Mouse (Mus musculus): ENCODE data around the gene Acpp. TPM values are rescaled to one million over a fixed set of nuclear protein-coding genes. Genes with fewer than 3 reads are reported as not detected.
A peak's percentile ranks its signal among the peaks of the same experiment; 100 is the strongest.

Acpp gene
- polyA plus RNA-seq, 1 experiment from 2014 or later = 1.2 TPM

- WGBS = 75% methylated on average over 4 of the region's 4 CpGs
These were observed 33.2 kb downstream of the Acpp start for GRCm38 (mm10) chr9:104304376-104304775.

GRCm38 (mm10) chr9:104300569-104300968 is 37.0 kb downstream of the Acpp start:
- Histone ChIP-seq H3K36me3 (no peaks in the 10 kb centered on the region), H3K4me2 (no peak overlapping the region), H3K4me3 (replicated peaks) (no peak overlapping the region), H3K27ac (no peak overlapping the region), H3K27me3 (no peaks in the 10 kb centered on the region), H3K9ac (replicated peaks) (no peak overlapping the region), H3K4me1 (replicated peaks) (no peaks in the 10 kb centered on the region), H3K9me3 (no peaks in the 10 kb centered on the region)
- ATAC-seq (ENCODE audit: insufficient number of reproducible peaks, insufficient read depth, low FRiP score, low TSS enrichment, low read depth) = no peak
- 87% methylated on average over 12 of the region's 12 CpGs for WGBS

More at GRCm38 (mm10) chr9:104304376-104304775, 33.2 kb downstream of the Acpp start:
- Histone ChIP-seq H3K36me3 (no peaks in the 10 kb centered on the region), H3K9me3 (no peaks in the 10 kb centered on the region), H3K4me3 (replicated peaks) (no peak overlapping the region), H3K27me3 (no peaks in the 10 kb centered on the region), H3K4me1 (replicated peaks) (no peaks in the 10 kb centered on the region), H3K9ac (replicated peaks) (no peak overlapping the region), H3K4me2 (no peak overlapping the region), H3K27ac (no peak overlapping the region)
- no peak for ATAC-seq (ENCODE audit: insufficient number of reproducible peaks, insufficient read depth, low FRiP score, low TSS enrichment, low read depth)

GRCm38 (mm10) chr9:104297041-104297440 is 40.5 kb downstream of the Acpp start:
- Histone ChIP-seq H3K36me3 (no peaks in the 10 kb centered on the region), H3K4me3 (replicated peaks) (no peak overlapping the region), H3K27me3 (no peaks in the 10 kb centered on the region), H3K9me3 (no peaks in the 10 kb centered on the region), H3K4me1 (replicated peaks) (no peaks in the 10 kb centered on the region), H3K9ac (replicated peaks) (no peak overlapping the region), H3K27ac (no peak overlapping the region), H3K4me2 (no peak overlapping the region)
- WGBS = 77% methylated on average over 3 of the region's 3 CpGs
- no peak for ATAC-seq (ENCODE audit: insufficient number of reproducible peaks, insufficient read depth, low FRiP score, low TSS enrichment, low read depth)

GRCm38 (mm10) chr9:104284934-104285333 is 52.6 kb downstream of the Acpp start:
- H3K9me3 ChIP-seq = no peaks in the 10 kb centered on the region
- no peaks in the 10 kb centered on the region for H3K36me3 ChIP-seq
- no peak overlapping the region for H3K9ac ChIP-seq (replicated peaks)
- H3K27ac ChIP-seq = no peak overlapping the region
- no peak for ATAC-seq (ENCODE audit: insufficient number of reproducible peaks, insufficient read depth, low FRiP score, low TSS enrichment, low read depth)
- H3K27me3 ChIP-seq = no peaks in the 10 kb centered on the region
- 70% methylated on average over 6 of the region's 6 CpGs for WGBS
- no peak overlapping the region for H3K4me3 ChIP-seq (replicated peaks)
- H3K4me2 ChIP-seq = no peak overlapping the region
- no peaks in the 10 kb centered on the region for H3K4me1 ChIP-seq (replicated peaks)

- no peak for ATAC-seq (ENCODE audit: insufficient number of reproducible peaks, insufficient read depth, low FRiP score, low TSS enrichment, low read depth)
- WGBS = 44% methylated on average over 8 of the region's 8 CpGs
- no peak overlapping the region for H3K9ac ChIP-seq (replicated peaks)
- H3K4me2 ChIP-seq = no peak overlapping the region
- H3K4me3 ChIP-seq (replicated peaks) = no peak overlapping the region
- no peaks in the 10 kb centered on the region for H3K27me3 ChIP-seq
- H3K36me3 ChIP-seq = no peaks in the 10 kb centered on the region
- no peak overlapping the region for H3K27ac ChIP-seq
- H3K4me1 ChIP-seq (replicated peaks) = no peaks in the 10 kb centered on the region
- H3K9me3 ChIP-seq = no peaks in the 10 kb centered on the region
These were observed 55.0 kb downstream of the Acpp start for GRCm38 (mm10) chr9:104282536-104282935.

- Histone ChIP-seq H3K27me3 (no peaks in the 10 kb centered on the region), H3K9me3 (no peaks in the 10 kb centered on the region), H3K4me1 (replicated peaks) (no peaks in the 10 kb centered on the region), H3K27ac (no peak overlapping the region), H3K36me3 (no peaks in the 10 kb centered on the region), H3K4me3 (replicated peaks) (no peak overlapping the region), H3K9ac (replicated peaks) (no peak overlapping the region), H3K4me2 (no peak overlapping the region)
- 77% methylated on average over 5 of the region's 5 CpGs for WGBS
- no peak for ATAC-seq (ENCODE audit: insufficient number of reproducible peaks, insufficient read depth, low FRiP score, low TSS enrichment, low read depth)
These were observed 55.8 kb downstream of the Acpp start for GRCm38 (mm10) chr9:104281737-104282136.

- no peaks in the 10 kb centered on the region for H3K9me3 ChIP-seq
- ATAC-seq (ENCODE audit: insufficient number of reproducible peaks, insufficient read depth, low FRiP score, low TSS enrichment, low read depth) = no peak
- H3K27ac ChIP-seq = no peak overlapping the region
- no peak overlapping the region for H3K4me2 ChIP-seq
- no peak overlapping the region for H3K4me3 ChIP-seq (replicated peaks)
- H3K9ac ChIP-seq (replicated peaks) = no peak overlapping the region
- H3K36me3 ChIP-seq = no peaks in the 10 kb centered on the region
- 79% methylated on average over 8 of the region's 8 CpGs for WGBS
- no peaks in the 10 kb centered on the region for H3K4me1 ChIP-seq (replicated peaks)
- no peaks in the 10 kb centered on the region for H3K27me3 ChIP-seq
These were observed 56.6 kb downstream of the Acpp start for GRCm38 (mm10) chr9:104280725-104281495.

GRCm38 (mm10) chr9:104277528-104278162 is 59.9 kb downstream of the Acpp start:
- H3K27ac ChIP-seq = no peak overlapping the region
- no peaks in the 10 kb centered on the region for H3K9me3 ChIP-seq
- peak; percentile 52; the same call in 1 of the 2 replicates for ATAC-seq (ENCODE audit: insufficient number of reproducible peaks, insufficient read depth, low FRiP score, low TSS enrichment, low read depth)
- no peaks in the 10 kb centered on the region for H3K36me3 ChIP-seq
- no peaks in the 10 kb centered on the region for H3K27me3 ChIP-seq
- H3K4me3 ChIP-seq (replicated peaks) = no peak overlapping the region
- H3K4me2 ChIP-seq = no peak overlapping the region
- no peak overlapping the region for H3K9ac ChIP-seq (replicated peaks)
- H3K4me1 ChIP-seq (replicated peaks) = no peaks in the 10 kb centered on the region
- WGBS = 25% methylated on average over 18 of the region's 18 CpGs

- no peak overlapping the region for H3K4me3 ChIP-seq (replicated peaks)
- no peaks in the 10 kb centered on the region for H3K9me3 ChIP-seq
- ATAC-seq (ENCODE audit: insufficient number of reproducible peaks, insufficient read depth, low FRiP score, low TSS enrichment, low read depth) = no peak
- no peaks in the 10 kb centered on the region for H3K36me3 ChIP-seq
- H3K4me1 ChIP-seq (replicated peaks) = no peaks in the 10 kb centered on the region
- no peak overlapping the region for H3K27ac ChIP-seq
- H3K4me2 ChIP-seq = no peak overlapping the region
- no peaks in the 10 kb centered on the region for H3K27me3 ChIP-seq
- no peak overlapping the region for H3K9ac ChIP-seq (replicated peaks)
- WGBS = 88% methylated on average over 17 of the region's 17 CpGs
These were observed 62.3 kb downstream of the Acpp start for GRCm38 (mm10) chr9:104275084-104275785.

GRCm38 (mm10) chr9:104272057-104272456 is 65.5 kb downstream of the Acpp start:
- no peaks in the 10 kb centered on the region for H3K27me3 ChIP-seq
- no peak overlapping the region for H3K4me3 ChIP-seq (replicated peaks)
- H3K9ac ChIP-seq (replicated peaks) = no peak overlapping the region
- no peaks in the 10 kb centered on the region for H3K4me1 ChIP-seq (replicated peaks)
- no peaks in the 10 kb centered on the region for H3K36me3 ChIP-seq
- no peaks in the 10 kb centered on the region for H3K9me3 ChIP-seq
- ATAC-seq (ENCODE audit: insufficient number of reproducible peaks, insufficient read depth, low FRiP score, low TSS enrichment, low read depth) = no peak
- no peak overlapping the region for H3K27ac ChIP-seq
- H3K4me2 ChIP-seq = no peak overlapping the region
- WGBS = 68% methylated on average over 4 of the region's 4 CpGs

GRCm38 (mm10) chr9:104271642-104272041 is 65.9 kb downstream of the Acpp start:
- no peak overlapping the region for H3K4me3 ChIP-seq (replicated peaks)
- WGBS = 43% methylated on average over 4 of the region's 4 CpGs
- H3K4me2 ChIP-seq = no peak overlapping the region
- no peaks in the 10 kb centered on the region for H3K36me3 ChIP-seq
- H3K9ac ChIP-seq (replicated peaks) = no peak overlapping the region
- H3K27ac ChIP-seq = no peak overlapping the region
- no peaks in the 10 kb centered on the region for H3K27me3 ChIP-seq
- no peak for ATAC-seq (ENCODE audit: insufficient number of reproducible peaks, insufficient read depth, low FRiP score, low TSS enrichment, low read depth)
- H3K4me1 ChIP-seq (replicated peaks) = no peaks in the 10 kb centered on the region
- no peaks in the 10 kb centered on the region for H3K9me3 ChIP-seq
